Mouse (Mus musculus) frontal cortex, postnatal 14 days (tissue): ENCODE measurements around the gene Lyz2.
"Not testable (repeated sequence)": the region's sequence is repeated elsewhere in the genome, so short reads cannot be mapped to it uniquely, and the experiment has no call there.

Experiments used
- DNase-seq, 2 experiments: peaks; one replicate each; pipeline ENCODE4 v3.0.0; 2022; ENCODE audit warnings: low spot score in 2 of 2

Gene Lyz2

DNA sequence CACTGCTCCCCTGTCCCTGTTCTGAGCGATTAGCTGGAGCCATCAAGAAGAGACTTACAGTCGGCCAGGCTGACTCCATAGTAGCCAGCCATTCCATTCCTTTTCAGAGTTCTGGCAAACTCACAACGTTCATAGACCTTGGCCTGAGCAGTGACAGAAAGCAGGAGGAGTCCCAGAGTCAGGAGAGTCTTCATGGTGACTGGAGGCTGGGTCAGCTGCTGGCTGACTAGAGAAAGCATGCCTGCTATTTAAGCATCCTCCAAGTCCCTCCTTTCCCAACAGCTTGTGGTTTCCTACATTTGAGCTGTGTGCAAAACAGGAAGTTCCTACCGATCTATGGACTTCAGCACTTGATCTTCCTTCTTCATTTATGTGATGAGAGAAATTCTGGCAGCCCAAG is at the start of gene Lyz2:
Gene Lyz2, minus strand, starts transcription at position 273 of the 400 bp plus-strand sequence.
- no peak for DNase-seq

DNA sequence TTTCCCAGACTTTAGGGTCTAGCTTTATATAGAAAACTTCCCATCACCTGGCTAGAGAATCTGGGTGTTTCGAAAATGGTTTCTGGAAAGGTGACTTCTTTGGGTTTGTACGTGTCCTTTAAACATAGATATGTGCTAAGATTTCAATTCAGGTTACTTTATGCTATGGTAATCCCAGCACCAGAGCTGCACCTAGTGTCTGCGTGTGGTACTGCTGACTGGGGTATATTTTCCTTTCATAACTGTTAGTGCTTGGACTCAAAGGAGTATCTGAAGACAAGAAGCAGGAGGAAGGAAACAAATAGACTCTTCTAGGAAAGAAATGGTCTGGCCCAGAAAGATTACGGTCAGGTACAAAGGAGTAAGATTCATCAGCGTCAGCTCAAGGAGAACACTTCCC is 48.4 kb upstream of the Lyz2 start:
- no peak for DNase-seq

DNA sequence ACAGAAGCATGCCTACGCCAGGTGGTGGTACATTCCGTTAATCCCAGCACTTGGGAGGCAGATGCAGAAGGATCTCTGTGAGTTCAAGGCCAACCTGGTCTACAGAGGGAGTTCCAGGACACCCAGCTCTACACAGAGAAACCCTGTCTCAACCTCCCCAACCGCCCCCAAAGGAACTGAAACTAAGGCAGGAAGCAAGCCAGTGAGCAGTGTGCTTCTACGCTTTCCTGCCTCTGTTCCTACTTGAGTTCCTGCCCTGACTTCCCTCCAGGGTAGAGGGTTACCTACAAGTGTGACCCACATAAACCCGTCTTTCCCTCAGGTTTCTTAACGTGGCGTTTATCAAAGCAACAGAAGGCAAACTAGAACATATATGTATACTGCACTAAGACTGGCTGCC is 41.7 kb upstream of the Lyz2 start:
- DNase-seq, result no peak

DNA sequence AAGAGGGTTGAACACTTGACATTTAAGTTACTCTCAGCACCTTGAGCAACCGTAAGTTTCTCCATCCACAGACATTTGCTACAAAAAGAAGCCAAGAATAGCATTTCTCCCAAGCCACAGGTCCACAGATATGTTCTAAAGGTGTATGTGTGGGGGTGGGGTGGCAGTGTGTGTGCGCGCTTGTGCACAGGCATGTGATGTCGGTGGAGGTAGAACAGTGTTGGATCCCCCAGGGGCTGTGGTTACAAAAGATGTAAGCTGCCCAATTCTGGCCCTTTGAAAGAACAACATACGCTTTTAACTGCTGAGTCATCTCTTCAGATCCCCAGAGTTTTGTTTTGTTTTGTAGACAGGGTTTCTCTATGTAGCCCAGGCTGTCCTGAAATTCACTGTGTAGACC is 40.5 kb upstream of the Lyz2 start:
- DNase-seq, result no peak

DNA sequence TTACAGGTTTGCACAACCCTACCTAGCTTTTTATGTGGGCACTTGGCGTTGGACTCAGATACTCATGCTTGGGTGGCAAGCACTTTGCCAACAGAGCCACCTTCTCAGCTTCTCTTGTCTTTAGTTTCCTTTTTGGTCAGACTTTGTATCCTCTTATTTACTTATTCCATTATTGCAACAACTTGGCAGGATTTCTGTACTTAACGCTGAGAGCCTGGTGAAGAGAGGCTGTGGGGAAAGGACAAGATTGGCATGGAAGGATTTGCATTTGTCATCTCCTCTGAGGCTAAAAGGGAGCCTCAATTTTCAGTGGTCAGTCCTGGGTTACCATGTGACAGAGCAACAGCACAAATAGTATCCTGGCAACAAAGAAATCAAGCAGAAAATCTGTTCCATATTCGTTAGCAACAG is 38.5 kb upstream of the Lyz2 start:
- no peak for DNase-seq

DNA sequence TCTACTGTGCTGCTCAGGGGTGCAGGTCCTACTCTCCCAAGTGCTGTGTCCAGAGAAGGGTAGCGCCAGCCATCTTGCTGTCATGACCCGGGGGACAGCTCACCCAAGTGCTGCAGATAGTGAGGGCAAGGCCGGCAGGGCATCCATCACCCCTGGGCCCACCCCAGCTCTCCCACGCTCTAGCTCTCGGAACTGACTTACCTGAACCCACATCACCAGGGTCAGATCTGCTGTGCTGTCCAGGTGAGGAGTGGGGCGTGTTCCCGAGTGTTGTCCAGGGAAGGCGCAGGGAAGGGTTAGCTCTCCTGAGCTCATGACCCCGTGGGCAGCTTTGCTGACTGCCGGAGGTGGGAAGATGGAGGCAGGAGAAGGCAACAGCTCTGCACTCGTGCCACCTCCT is 34.3 kb upstream of the Lyz2 start:
- no peak for DNase-seq

DNA sequence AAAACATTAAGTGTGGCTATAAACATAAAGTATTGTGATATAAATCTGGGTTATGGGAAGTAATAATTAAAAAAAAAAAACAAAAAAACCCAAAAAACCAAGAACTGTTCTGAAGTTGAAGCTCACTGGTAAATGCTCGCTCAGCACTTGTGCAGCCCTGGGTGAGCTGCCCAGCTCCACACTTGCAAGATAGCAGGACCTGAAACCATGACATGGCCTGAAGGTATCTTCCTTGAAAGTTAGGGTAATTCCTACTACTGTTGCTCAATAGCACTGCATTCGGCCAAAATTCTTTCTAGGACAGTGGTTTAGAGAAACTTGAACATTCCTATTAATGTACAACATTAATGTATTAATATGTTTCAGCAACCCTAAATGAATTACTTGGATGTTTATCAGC is 31.0 kb upstream of the Lyz2 start:
- DNase-seq, result no peak

DNA sequence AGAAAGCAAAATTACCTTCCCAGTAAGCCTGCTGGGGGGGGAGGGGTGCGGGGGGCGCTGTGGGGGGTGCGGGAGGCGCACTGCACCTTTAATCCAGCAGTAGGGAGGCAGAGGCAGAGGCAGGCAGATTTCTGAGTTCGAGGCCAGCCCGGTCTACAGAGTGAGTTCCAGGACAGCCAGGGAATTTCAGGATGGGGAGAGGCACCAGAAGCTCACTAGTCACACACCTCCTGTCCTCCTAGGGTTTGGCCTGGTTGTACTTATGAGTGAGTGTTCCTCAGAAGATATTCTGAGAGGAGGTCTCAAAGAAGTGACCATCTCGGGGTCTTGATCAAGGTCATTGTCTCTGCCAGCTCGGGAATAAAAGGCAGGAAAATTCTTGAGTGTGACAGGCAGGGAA is 30.0 kb upstream of the Lyz2 start:
- no peak for DNase-seq

DNA sequence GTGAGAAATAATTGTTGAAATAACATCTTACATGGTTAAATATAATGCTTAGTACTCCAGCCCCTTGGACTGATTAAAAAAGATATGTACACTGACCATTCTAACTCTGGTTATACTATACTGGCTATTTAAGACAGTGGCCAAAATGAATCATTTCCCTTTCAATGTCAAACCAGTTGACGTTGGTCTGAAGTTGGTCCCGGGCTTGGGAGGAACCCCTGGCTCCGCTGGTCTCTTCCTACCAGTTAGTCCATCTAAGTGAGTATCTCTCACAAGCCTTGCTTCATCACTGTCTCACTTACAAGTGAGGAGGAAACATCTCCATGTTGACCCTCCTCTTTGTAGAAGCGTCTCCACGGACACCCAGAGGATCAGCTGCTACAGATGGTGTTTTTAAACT is 22.2 kb upstream of the Lyz2 start:
- DNase-seq, result no peak

DNA sequence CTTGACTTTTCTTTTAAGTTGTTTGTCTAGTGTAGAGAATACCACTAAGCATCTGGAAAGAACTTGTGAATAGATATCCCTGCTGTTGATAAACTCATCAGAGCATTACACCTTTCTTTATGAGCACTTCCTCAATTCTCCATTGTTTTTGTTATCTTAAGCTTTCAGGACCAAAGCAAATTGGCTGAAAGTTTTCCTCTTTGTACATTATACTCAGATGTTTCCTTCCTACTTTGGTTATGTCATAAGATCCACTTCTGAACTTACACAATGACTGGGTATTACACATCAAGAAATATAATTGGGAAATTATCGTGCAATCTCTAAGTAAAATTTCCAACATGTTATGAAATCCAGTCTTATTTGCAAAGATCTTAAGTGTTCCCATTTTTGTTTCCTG is 19.6 kb upstream of the Lyz2 start:
- no peak for DNase-seq

DNA sequence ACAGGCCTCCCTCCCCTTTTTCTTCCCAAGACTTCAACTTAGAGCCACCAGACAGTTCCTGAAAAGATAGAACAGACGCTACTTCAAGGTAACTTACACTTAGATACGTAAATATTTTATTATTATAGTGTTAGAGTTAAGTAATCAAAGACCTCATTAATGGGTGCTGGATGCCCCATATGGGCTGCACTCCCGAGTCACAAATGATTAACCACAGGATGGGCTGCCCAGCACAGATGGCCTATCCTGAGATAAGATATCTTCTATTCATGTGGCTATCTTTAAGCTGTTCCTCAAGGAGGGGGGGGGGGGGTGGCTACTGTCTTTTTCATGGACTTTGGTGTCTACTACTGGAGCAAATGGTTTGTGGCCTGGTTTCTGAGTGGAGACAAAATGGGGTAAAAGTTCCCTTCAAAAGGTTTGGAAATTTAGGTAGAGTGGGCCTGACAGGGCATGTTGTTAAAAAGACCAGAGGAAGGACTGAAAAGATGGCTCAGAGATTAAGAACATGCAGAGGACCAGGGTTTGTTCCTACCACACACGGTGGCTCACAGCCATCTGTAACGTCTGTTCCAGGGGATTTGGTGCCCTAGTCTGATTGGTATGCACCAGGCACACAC is 17.9 kb upstream of the Lyz2 start:
- no peak for DNase-seq

DNA sequence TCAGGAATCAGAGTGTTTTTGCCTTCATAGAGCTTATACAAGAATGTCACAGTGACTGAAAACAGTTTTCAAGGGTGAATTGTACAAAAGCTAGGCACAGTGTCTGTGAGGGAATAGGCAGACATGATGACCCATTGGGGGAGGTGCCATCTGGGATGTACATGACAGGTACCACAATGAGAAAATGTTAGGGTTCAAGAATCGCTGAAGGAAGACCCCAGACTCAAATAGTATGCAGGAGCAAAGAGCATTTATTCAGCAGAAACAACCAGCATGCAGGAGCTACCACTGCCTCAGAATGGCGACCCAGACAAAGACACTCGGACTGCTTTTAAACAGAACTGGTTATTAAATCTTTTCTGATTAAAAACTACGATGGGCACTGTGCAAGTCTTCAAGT is 17.0 kb upstream of the Lyz2 start:
- DNase-seq, result no peak

DNA sequence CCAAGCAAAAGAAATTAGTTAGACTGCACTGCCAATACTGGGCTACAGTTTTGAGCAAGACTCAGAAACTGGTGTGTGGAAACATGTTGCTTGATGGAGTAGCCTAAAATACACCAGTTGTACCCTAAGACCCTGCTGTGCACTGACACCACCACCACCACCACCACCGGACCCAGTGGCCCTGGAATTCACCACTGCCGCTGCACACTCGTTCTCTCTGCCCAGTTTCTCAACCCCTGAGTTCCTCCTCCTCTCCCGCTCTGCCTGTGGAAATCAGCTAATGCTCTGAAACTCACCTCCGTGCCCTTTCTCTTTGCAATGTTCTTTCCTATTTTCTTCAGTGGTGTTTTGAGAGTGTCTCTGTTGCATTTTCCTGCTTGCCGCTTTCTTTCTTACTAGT is 16.2 kb upstream of the Lyz2 start:
- no peak for DNase-seq

DNA sequence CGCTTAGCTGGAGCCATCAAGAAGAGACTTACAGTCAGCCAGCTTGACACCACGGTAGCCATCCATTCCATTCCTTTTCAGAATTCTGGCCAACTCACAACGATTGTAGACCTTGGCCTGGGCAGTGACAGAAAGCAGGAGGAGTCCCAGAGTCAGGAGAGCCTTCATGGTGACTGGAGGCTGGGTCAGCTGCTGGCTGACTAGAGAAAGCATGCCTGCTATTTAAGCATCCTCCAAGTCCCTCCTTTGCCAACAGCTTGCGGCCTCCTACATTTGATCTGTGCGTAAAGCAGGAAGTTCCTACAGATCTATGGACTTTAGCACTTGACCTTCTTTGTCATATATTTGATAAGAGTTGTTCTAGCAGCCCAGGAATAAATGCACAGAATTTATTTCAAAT is 10.6 kb upstream of the Lyz2 start, which contains the start of gene Lyz1:
Gene Lyz1, minus strand, starts transcription at position 198 of the 400 bp plus-strand sequence.
- no peak for DNase-seq

DNA sequence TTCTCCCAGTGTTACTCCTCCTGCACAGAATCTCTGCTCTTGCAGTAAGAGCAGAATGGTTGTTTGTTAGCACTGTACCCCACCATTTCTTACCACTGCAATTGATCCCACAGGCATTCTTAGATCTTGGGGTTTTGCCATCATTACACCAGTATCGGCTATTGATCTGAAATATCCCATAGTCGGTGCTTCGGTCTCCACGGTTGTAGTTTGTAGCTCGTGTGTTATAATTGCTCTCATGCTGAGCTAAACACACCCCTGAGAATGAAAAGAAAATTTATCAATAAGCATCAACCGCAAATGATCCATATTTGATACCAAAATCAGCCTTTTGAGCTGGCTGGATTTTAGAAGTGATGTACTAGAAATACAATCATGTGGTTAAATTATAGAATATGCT is 8.8 kb upstream of the Lyz2 start:
- DNase-seq, result not testable (repeated sequence)

DNA sequence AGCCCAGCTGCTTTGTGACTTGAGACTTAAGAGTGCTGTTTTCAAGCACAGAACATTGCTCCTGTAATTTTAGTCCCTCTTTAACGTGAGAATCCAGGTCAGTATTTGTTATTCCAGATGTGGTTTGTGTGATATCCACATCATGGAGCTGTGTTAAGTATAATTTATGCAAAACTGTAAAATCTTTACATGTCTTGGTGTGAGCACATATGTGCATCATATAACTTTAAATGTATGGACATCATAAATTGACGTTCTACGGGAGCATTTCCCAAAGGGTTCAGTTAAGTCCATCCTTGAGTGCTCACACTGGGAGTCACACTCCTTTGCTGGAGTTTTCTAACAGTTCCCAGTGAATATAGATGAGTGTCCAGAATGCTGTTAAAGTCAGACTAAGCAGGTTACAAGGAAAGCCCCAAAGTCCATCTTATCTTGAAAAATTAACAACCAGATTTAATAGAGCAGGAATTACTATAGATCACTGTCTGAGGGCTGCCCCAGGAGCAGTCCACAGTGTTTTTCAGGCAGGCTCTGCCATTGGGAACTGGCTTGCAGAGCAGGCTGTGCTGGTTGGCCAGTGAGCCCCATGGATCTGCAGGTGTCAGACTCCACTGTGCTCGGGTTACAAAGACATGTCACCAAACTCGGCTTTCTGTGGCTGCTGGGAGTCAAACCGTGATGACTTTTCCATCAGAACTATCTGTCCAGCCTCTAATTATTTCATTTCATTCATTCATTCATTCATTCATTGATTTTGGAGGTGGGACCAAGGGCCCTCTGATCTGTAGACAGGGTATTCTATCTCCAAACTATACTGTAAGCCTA is 8.1 kb upstream of the Lyz2 start:
- no peak for DNase-seq

DNA sequence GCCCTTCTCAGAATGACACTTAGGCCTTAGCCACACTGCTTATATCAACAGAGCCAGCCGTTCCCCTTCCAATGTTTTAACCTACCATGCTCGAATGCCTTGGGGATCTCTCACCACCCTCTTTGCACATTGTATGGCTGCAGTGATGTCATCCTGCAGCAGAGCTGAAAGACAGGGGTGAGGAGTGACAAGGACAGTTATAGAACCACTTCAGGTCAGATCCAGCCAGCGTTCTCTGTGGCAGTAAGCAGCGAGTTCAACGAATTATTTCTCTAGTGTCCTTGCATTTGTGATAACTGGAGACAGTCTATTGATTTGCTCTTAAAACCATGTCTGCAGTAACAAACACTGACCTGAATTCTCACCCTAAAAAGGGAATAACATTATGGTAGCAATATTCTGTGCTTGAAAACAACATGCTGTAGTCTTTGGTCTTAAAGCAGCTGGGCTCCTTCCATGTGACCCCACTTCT is 6.9 kb upstream of the Lyz2 start:
- DNase-seq, result not testable (repeated sequence)

DNA sequence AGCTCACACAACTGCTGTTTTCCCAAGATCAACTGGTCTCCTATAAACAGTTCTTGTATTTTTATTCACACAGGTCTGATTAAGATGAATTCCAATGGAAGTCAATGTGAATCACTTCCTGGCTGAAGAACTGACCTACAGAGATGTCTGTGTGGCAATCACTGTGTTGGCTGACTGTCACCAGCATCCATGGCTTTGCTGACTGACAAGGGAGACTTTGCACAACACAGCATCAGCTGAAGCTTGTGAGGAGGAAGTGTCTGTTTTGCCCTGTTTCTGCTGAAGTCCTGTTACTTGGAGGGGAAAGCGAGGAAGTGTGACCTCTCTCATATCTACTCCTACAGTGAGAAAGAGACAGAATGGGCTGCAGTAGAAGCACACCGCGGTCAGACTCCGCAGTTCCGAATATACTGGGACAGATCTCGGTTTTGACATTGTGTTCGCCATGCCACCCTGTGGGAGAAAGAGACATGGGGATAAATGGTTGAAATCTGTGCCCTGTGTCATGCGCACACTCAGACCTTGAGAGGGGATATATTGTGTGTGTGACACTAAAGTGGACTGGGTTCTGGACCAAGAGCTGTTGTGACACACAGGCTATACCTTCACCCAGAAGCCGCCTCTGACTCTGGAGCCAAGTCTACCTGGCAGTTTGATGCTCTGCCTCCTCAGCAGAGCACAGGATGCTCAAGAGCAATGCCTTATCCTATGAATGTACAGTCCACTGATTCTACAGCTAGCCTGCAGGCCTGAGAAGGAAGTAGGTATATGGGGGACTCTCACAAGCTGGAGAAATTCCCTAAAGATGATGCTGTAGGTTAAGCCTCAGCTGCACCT is 6.3 kb upstream of the Lyz2 start:
- DNase-seq, result no peak

DNA sequence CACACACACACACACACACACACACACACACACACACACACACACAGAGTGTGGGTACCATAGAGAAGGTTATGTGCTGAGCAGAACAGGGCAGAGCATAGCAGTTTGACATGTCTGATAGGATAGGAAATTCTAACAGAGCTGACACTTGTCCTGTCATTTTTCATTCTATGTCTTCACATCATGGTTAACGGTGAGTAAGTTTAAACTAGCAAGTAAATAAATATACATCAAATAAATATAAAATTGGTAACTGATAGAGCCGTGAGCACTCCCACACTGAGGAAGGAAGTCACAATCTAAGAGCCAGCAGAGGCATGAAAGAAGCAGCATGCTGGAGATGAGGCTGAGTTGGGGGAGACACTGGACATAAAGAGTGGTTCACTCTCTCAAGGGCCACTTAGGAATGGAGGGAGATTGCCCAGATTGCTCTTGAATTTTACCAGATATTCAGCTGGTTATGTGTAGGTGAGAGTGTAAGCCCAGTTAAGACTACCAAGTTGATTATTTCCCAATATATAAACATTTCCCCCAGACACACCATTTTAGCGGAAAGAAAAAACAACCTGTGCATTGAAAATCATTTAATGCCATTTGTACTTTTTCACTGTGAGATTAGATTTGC is 5.2 kb upstream of the Lyz2 start:
- no peak for DNase-seq

DNA sequence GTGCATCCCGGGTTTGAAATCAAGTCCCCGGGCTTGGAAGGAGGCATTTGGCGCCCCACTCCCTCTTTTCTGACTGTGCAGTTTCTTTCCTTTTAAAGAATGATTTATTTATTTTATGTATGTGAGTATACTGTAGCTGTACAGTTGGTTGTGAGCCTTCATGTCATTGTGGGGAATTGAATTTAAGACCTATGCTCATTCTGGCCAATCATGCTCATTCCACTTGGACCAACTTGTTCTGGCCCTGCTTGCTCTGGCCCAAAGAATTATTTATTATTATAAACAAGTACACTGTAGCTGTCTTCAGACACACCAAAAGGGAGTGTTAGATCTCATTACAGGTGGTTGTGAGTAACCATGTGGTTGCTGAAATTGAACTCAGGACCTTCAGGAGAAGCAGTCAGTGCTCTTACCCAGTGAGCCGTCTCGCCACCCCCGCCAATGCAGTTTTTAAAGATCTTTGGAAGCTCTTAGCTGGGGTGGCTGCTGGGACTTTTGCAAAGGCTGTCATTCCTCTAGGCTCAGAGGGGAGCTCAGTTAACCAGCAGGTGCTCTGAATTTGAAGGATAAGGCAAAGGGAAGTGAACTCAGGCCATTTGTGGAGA is 4.3 kb upstream of the Lyz2 start:
- no peak for DNase-seq

DNA sequence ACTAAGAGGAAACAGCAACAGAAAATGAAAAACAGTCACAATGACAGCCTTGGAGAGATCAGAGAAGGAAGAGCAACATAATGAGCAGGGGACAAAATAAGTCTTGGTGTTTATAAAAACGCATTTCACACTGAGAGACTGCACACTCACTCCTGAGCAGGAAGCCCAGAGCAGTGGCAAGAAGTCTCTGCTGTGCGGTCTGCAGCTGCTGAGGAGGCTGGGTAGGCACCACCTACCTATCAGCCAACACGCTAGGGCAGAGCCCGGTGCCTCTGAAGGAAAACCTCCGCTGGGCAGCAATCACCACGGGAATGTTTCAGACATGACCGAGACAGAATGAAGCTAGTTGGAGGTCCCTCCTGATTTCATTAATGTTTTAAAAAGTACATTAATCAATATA is 3.5 kb upstream of the Lyz2 start:
- not testable (repeated sequence) for DNase-seq
